ENCODE assay signal across 8 mouse cellular contexts in genomic region chr7:142658681-142659180, GRCm38 (mm10). TPM values are rescaled to one million over a fixed set of nuclear protein-coding genes. Genes with fewer than 3 reads are reported as not detected.
DNase-seq lines count a peak whose midpoint lies in the region; ATAC-seq and TF ChIP-seq lines count a peak whose summit lies in the region.

No protein-coding gene starts in this region.

- no peak for TF ChIP-seq POLR2A in thymus, adult 2 months (IDR thresholded peaks at IDR 0.05; ENCODE audit: control insufficient read depth, extremely low read depth, insufficient read depth, low read length, poor library complexity)

- H3K27ac ChIP-seq in thymus, adult 2 months (ENCODE audit: control insufficient read depth, insufficient read depth, low read length) = no peak overlapping the region
- H3K27ac ChIP-seq in limb, embryonic 15.5 days = peak overlapping the region; percentile 96
- peak overlapping the region; percentile 91 for H3K27ac ChIP-seq in stomach, embryonic 15.5 days

- DNase-seq in thymus, adult 2 months = no peak
- no peak for DNase-seq in thymus, postnatal 10 days (ENCODE audit: low spot score in 2 of 2)
- DNase-seq in ovary, adult 18-20 months (ENCODE audit: low spot score) = no peak
- no peak for DNase-seq in spleen, adult 12 weeks (ENCODE audit: low spot score)

- ATAC-seq in erythroblast, adult 5-6 weeks (replicated peaks; ENCODE audit: low FRiP score, poor library complexity, severe bottlenecking) = no peak
- ATAC-seq in limb, embryonic 15.5 days (ENCODE audit: insufficient number of reproducible peaks, low FRiP score, low TSS enrichment, low read depth) = no peak
- no peak for ATAC-seq in stomach, embryonic 15.5 days (ENCODE audit: insufficient read depth, low FRiP score, low read depth)

- peak overlapping the region; percentile 54 for H3K4me2 ChIP-seq in limb, embryonic 15.5 days
- peak overlapping the region; percentile 66 for H3K4me2 ChIP-seq in stomach, embryonic 15.5 days

- H3K4me1 ChIP-seq in erythroblast, embryonic 14.5 days (ENCODE audit: control insufficient read depth) = peaks cover 4% of the 10 kb centered on the region; the same call in 1 of the 2 replicates
- no peaks in the 10 kb centered on the region; the same call in none of the 2 replicates for H3K4me1 ChIP-seq in thymus, adult 2 months (replicated peaks; ENCODE audit: control insufficient read depth, insufficient read depth, low read length)
- peaks cover 51% of the 10 kb centered on the region for H3K4me1 ChIP-seq in limb, embryonic 15.5 days
- H3K4me1 ChIP-seq in stomach, embryonic 15.5 days = peaks cover 31% of the 10 kb centered on the region

- under 1% methylated on average over 38 of the region's 40 CpGs for WGBS in thymus, adult 2 months
- under 1% methylated on average over 31 of the region's 40 CpGs for WGBS in limb, embryonic 15.5 days
- 2% methylated on average over 39 of the region's 40 CpGs for WGBS in stomach, embryonic 15.5 days

- peak overlapping the region; percentile 84 for H3K9ac ChIP-seq in limb, embryonic 15.5 days
- H3K9ac ChIP-seq in stomach, embryonic 15.5 days = peak overlapping the region; percentile 61

- H3K4me3 ChIP-seq in erythroblast, embryonic 14.5 days (replicated peaks) = peak overlapping the region; percentile 51
- H3K4me3 ChIP-seq in thymus, adult 2 months (ENCODE audit: control insufficient read depth, insufficient read depth, low read length) = peak overlapping the region; percentile 23
- H3K4me3 ChIP-seq in limb, embryonic 15.5 days = peak overlapping the region; percentile 58
- peak overlapping the region; percentile 53 for H3K4me3 ChIP-seq in stomach, embryonic 15.5 days (replicated peaks)

- TF ChIP-seq CTCF in thymus, adult 2 months (IDR thresholded peaks at IDR 0.05; ENCODE audit: borderline replicate concordance, control insufficient read depth, extremely low read depth, insufficient read depth, low read length, poor library complexity) = no peak

- peaks cover 100% of the 10 kb centered on the region for H3K27me3 ChIP-seq in erythroblast, embryonic 14.5 days (ENCODE audit: control insufficient read depth)
- H3K27me3 ChIP-seq in thymus, adult 2 months (ENCODE audit: control insufficient read depth, insufficient read depth, low read length) = peaks cover 34% of the 10 kb centered on the region
- H3K27me3 ChIP-seq in limb, embryonic 15.5 days = peaks cover 87% of the 10 kb centered on the region
- peaks cover 69% of the 10 kb centered on the region for H3K27me3 ChIP-seq in stomach, embryonic 15.5 days (replicated peaks)

- H3K36me3 ChIP-seq in erythroblast, embryonic 14.5 days (ENCODE audit: control insufficient read depth) = no peaks in the 10 kb centered on the region; the same call in 1 of the 2 replicates
- no peaks in the 10 kb centered on the region for H3K36me3 ChIP-seq in thymus, adult 2 months (ENCODE audit: control insufficient read depth, insufficient read depth, low read length)
- H3K36me3 ChIP-seq in limb, embryonic 15.5 days = 0 out of 2 replicates have a peak, but pooled peaks cover 8% of the 10 kb centered on the region
- peaks cover 5% of the 10 kb centered on the region; the same call in 1 of the 2 replicates for H3K36me3 ChIP-seq in stomach, embryonic 15.5 days

- H3K9me3 ChIP-seq in erythroblast, embryonic 14.5 days (ENCODE audit: control insufficient read depth, low read length) = peaks cover 4% of the 10 kb centered on the region; the same call in 1 of the 2 replicates
- no peaks in the 10 kb centered on the region for H3K9me3 ChIP-seq in limb, embryonic 15.5 days
- H3K9me3 ChIP-seq in stomach, embryonic 15.5 days = no peaks in the 10 kb centered on the region

RNA-seq across cellular contexts. Expression of gene Igf2, which starts 7.9 kb away (rescaled TPM):
- polyA plus RNA-seq in erythroblast, embryonic 14.5 days (2012) = 3.3 and 4.3 TPM in 2 replicates
- total RNA-seq in erythroblast, adult 5-6 weeks (2015; ENCODE audit: low replicate concordance) = not detected in 2 replicates
- total RNA-seq in erythroblast, adult 5-6 weeks (2017; ENCODE audit: low replicate concordance) = not detected in 2 replicates
- polyA plus RNA-seq in thymus, adult 2 months (2012; rRNA removed) = 7.5 and 13.8 TPM in 2 replicates
- 1,279 and 1,432 TPM in 2 replicates for polyA plus RNA-seq in limb, embryonic 15.5 days (2015; fragmentation: Nextera tagmentation; extraction: Ambion mirVana)
- 964 and 1,001 TPM in 2 replicates for polyA plus RNA-seq in stomach, embryonic 15.5 days (2015; fragmentation: Nextera tagmentation; extraction: Ambion mirVana)

RNA-seq across cellular contexts. Expression of gene Gm49394, which starts 11.0 kb away (rescaled TPM):
- polyA plus RNA-seq in erythroblast, embryonic 14.5 days (2012) = 0.01 TPM in 1 of 2 replicates, not detected in the other
- not detected in 2 replicates for total RNA-seq in erythroblast, adult 5-6 weeks (2015; ENCODE audit: low replicate concordance)
- not detected in 2 replicates for total RNA-seq in erythroblast, adult 5-6 weeks (2017; ENCODE audit: low replicate concordance)
- polyA plus RNA-seq in thymus, adult 2 months (2012; rRNA removed) = 0.04 and 0.11 TPM in 2 replicates
- polyA plus RNA-seq in limb, embryonic 15.5 days (2015; fragmentation: Nextera tagmentation; extraction: Ambion mirVana) = 0.31 and 0.82 TPM in 2 replicates
- 0.10 and 0.14 TPM in 2 replicates for polyA plus RNA-seq in stomach, embryonic 15.5 days (2015; fragmentation: Nextera tagmentation; extraction: Ambion mirVana)

Comparison
In these comparisons a context has a peak if more than half of its experiments do, and no peak if none do; other contexts are left out.
1. RNA of gene Igf2, which starts 7.9 kb away (polyA plus RNA-seq): 1,279 to 1,432 TPM in limb, embryonic 15.5 days and 964 to 1,001 TPM in stomach, embryonic 15.5 days; 7.5 to 13.8 TPM in thymus, adult 2 months and 3.3 to 4.3 TPM in erythroblast, embryonic 14.5 days; every median in the first group is over 10 times any median in the second.
2. Peak in every context shown above with its lines, with median percentiles within 50 percentile points of each other: H3K4me3 ChIP-seq.